Mouse (Mus musculus): ENCODE measurements around the gene Tlcd1. TPM values are rescaled to one million over a fixed set of nuclear protein-coding genes. Genes with fewer than 3 reads are reported as not detected.
"Not testable (repeated sequence)": the region's sequence is repeated elsewhere in the genome, so short reads cannot be mapped to it uniquely, and the experiment has no call there.

The Tlcd1 gene
- polyA plus RNA-seq, 1 experiment from 2014 or later = 13.6 TPM

DNA sequence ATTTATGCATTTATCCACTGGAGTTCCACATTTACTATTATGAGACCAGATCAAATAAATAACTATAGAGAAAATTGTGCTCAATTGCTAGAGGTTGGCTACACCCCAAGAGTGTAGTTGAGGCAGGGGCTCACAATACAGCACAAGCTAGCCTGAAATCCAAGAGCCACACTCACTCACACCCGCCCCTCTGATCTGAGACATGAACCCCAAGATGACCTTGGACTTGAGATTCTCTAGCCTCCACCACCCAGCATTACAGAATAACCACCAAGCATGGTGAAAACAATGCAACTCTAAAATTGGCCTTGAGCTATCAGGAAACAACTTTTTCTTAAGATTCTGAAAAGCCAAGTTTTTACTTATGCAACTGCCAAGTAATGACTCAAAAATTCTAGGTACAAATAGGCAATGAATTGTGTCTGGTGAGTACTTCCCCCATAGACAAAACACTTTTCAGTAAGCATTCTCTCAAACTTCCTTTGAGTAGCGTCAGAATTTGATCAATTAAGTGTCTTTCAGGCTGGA is 5.4 kb downstream of the Tlcd1 start:
- no peak for TF ChIP-seq CTCF (IDR thresholded peaks at IDR 0.05)
- no peak for DNase-seq (ENCODE audit: low read depth, low spot score)
- in situ Hi-C loops (cut with MboI; ENCODE audit: low pct_unique_long_range_greater_than_20kb) = no loop called here
- no peaks in the 10 kb centered on the region for H3K27me3 ChIP-seq
- no peak for ATAC-seq
- ChIA-PET POLR2A (interaction anchor here (1.4 kb wide), 1 partner anchor 10 kb away, joined by 4 read pairs; no protein-coding TSS in a partner anchor), CTCF (no interaction called here)

DNA sequence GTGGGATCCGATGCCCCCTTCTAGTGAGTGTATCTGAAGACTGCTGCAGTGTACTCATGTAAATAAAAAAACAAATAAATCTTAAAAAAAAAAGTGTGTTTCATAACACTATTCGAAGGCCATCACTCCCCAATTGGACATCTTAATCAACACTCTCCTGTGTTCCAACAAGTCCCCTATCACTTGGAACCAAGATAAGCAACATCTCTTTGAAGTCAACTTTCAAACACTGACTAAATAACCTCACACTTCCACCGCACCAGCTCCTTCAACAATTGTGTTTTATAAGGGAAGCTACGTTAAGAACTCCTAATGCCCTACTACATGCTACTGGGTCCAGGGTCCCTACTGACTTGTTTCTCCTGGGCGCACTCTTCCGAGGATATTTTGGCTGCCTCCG is 5.9 kb downstream of the Tlcd1 start:
- ATAC-seq (no peak), DNase-seq (ENCODE audit: low read depth, low spot score) (no peak)
- H3K27me3 ChIP-seq = no peaks in the 10 kb centered on the region
- POLR2A ChIA-PET = interaction anchor here (1.4 kb wide), 1 partner anchor 10 kb away, joined by 4 read pairs; no protein-coding TSS in a partner anchor
- TF ChIP-seq CTCF (IDR thresholded peaks at IDR 0.05) = no peak
- in situ Hi-C loops (cut with MboI; ENCODE audit: low pct_unique_long_range_greater_than_20kb) = no loop called here
- CTCF ChIA-PET = no interaction called here

DNA sequence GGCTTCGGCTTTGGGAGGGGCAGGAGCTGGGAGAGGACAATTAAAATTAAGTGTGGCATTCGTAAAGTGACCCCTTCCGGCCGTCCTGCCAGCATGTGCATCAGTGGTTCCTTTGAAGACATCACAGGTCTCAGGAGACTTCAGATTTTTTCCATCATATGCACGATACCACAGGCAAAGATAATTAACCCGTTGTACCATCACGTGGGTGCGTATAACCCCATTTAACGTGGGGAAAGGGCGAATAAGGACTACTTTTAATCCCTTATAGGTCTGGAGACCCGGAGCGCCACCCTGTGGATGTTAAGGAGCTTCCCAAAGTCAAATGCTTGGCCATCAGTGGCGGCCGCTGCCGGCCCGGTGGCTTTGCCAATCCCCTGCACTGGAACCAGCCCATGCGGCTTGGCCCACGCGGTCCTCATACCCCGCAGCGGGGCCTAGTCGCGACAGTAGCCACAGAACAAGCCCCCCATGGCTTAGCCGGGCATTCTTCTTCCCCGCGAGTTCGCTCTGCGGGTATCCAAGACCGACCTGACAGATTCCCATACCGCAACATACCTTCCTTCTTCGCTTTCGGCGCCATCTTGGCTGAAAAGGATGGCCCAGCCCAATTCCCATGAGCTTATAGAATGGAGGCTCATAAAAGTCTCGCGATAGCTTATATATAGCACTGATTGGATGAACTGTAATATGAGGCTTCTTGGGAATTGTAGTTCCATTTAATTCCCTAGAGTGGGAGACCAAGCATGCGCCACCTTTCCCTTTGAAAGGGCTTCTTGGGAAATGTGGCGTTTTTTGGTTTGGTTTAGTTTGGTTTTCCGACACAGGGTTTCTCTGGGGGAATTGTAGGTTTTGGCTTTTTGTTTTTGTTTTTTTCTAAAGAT is 6.7 kb downstream of the Tlcd1 start, which contains the start of gene Rpl23a:
Gene Rpl23a (minus strand): TSS at position 624 of the 884 bp plus-strand sequence.
- ChIA-PET POLR2A (interaction anchor here (0.5 to 1.4 kb wide), 2 partner anchors 11 to 194 kb away, joined by 4 to 5 read pairs; no protein-coding TSS in a partner anchor), CTCF (no interaction called here)
- H3K27me3 ChIP-seq = no peaks in the 10 kb centered on the region
- ATAC-seq = peak; percentile 76
- DNase-seq (ENCODE audit: low read depth, low spot score) = no peak
- in situ Hi-C loops (cut with MboI; ENCODE audit: low pct_unique_long_range_greater_than_20kb) = no loop called here
- TF ChIP-seq CTCF (IDR thresholded peaks at IDR 0.05) = no peak

DNA sequence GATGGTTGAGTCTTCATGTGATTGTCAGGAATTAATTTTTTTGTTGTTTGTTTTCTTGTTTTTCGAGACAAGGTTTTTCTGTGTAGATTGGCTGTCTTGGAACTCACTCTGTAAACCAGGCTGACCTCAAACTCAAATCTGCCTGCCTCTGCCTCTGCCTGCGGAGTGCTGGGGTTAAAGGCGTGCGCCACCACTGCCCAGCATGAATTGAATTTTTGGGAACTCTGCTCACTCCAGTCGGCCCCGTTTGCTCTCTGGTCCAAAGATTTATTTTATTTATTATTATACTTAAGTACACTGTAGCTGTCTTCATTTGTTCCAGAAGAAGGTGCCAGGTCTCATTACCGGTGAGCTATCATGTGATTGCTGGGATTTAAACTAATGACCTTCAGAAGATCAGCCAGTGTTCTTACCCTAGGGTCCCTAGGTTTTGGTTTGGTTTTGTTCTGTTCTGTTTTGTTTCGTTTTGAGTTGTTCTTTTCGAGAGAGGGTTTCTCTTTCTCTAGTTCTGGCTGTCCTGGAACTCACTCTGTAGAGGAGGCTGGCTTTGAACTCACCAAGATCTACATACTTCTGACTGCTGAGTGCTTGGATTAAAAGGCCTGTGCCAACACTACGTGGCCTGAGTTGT is 7.5 kb downstream of the Tlcd1 start:
- in situ Hi-C loops (cut with MboI; ENCODE audit: low pct_unique_long_range_greater_than_20kb) = no loop called here
- ChIA-PET POLR2A (interaction anchor here (0.7 kb wide), 1 partner anchor 25 kb away, joined by 3 read pairs; no protein-coding TSS in a partner anchor), CTCF (no interaction called here)
- no peak for TF ChIP-seq CTCF (IDR thresholded peaks at IDR 0.05)
- ATAC-seq (no peak), DNase-seq (ENCODE audit: low read depth, low spot score) (no peak)
- no peaks in the 10 kb centered on the region for H3K27me3 ChIP-seq

DNA sequence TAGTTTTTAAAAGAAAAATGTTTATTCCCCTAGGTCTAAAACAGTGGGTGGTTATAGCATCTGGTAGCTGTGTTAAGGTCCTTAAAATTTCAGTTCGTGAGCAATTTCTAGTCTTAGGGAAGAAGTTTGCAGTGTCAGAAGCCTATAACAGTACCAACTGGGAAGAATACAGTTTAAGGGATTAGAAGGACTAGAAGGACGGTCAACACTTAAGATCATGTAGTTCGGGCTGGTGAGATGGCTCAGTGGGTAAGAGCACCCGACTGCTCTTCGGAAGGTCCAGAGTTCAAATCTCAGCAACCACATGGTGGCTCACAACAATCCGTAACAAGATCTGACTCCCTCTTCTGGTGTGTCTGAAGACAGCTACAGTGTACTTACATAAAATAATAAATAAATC is 8.2 kb downstream of the Tlcd1 start:
- POLR2A ChIA-PET = interaction anchor here (0.7 kb wide), 1 partner anchor 25 kb away, joined by 3 read pairs; no protein-coding TSS in a partner anchor

DNA sequence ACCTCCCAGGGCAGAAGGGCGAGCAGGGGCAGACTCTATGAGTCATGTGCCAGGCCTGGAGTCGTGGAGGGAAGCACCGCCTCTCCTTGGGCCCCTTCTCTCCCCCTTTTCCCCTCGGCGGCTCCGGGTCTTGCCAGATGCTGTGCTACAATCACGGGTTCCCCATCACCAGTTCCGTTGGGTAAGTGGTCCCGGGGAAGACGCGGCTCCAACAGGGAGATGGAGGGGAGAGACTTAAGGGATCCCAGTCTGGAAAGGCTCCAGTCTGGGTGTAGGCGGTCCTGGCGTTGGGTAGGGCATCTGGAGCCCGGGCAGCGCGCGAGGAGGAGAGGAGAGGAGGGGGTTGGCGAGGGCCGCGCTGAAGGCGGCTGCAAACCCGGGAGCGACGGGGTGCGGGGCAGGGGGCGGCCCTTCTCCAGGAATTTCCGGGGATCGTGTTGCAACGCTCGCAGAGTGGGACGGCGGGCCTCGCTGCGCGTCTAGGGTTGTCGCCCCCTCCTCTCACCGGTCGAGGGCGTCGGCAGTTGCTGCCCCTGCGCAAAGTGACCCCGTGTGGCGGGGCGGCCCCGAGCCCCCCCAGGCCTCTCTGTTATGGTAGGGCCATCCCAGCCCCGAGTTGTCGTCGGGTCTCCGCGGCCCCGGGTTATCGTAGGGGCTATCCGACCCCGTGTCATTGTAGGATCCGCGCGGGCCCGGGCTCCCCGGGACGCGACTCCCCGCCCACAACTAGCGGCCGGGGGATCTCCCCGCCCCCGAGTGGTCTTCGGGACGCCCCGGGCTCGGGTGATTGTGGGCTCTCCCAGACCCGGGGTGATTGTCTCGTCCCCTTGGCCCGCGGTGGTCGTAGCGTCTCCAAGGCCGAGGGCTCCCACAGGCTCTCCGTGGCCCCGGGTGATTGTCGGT is 12.1 kb downstream of the Tlcd1 start, which contains the start of gene Rab34:
Gene Rab34 (plus strand): TSS at position 100 of the 903 bp plus-strand sequence.
- POLR2A ChIA-PET = interaction anchor here (0.6 to 0.8 kb wide), 2 partner anchors 13 to 549 kb away, joined by 3 to 6 read pairs; no protein-coding TSS in a partner anchor
- no peaks in the 10 kb centered on the region for H3K27me3 ChIP-seq
- DNase-seq (ENCODE audit: low read depth, low spot score) (no peak), ATAC-seq (peak; percentile 69)
- TF ChIP-seq CTCF (IDR thresholded peaks at IDR 0.05) = no peak
- CTCF ChIA-PET = no interaction called here
- in situ Hi-C loops (cut with MboI; ENCODE audit: low pct_unique_long_range_greater_than_20kb) = no loop called here

More for the DNA sequence above, 8.2 kb downstream of the Tlcd1 start:
- ATAC-seq; H3K27me3 ChIP-seq; DNase-seq (ENCODE audit: low read depth, low spot score); CTCF ChIA-PET; in situ Hi-C loops (cut with MboI; ENCODE audit: low pct_unique_long_range_greater_than_20kb): not testable (repeated sequence)

DNA sequence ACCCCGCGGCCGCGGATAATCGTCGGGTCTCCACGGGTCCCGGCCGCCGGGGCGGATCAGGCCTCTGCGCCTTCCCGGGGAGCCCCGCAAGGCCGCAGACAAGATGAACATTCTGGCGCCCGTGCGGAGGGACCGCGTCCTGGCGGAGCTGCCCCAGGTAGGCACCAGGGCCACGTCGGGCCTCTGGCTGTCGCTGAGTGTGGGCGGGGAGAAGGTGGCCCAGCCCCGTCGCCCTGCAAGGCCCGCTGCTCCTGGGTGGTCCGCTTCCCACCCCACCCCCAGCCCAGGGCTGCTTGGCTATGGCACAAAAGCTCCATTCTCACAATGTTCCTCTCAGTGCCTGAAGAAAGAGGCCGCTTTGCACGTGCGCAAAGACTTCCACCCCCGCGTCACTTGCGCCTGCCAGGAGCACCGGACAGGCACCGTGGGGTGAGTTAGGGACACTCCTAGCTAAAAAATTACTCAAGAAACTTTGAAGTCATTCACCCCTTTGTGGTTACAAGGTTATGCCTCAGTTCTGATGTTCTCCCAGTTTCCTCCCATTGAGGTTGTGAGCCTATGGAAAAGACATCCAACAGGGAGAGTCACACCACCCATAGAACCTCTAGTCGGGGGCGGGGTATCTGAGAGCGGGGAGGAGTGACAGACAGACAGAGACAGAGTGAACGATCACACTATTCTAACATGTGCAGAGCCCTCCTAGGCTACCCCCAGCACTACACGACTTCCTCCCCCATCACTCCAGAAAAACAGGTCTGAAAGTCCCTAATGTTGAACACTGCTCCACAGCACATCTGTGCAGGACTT is 12.9 kb downstream of the Tlcd1 start:
- in situ Hi-C loops (cut with MboI; ENCODE audit: low pct_unique_long_range_greater_than_20kb) = no loop called here
- ChIA-PET CTCF (interaction anchor here (1.1 to 1.3 kb wide), 2 partner anchors 40 to 46 kb away, joined by 3 read pairs; no protein-coding TSS in a partner anchor), POLR2A (interaction anchor here (0.6 to 0.8 kb wide), 2 partner anchors 14 to 550 kb away, joined by 3 to 6 read pairs; no protein-coding TSS in a partner anchor)
- H3K27me3 ChIP-seq = no peaks in the 10 kb centered on the region
- ATAC-seq = peak; percentile 23
- TF ChIP-seq CTCF (IDR thresholded peaks at IDR 0.05) = no peak
- no peak for DNase-seq (ENCODE audit: low read depth, low spot score)

DNA sequence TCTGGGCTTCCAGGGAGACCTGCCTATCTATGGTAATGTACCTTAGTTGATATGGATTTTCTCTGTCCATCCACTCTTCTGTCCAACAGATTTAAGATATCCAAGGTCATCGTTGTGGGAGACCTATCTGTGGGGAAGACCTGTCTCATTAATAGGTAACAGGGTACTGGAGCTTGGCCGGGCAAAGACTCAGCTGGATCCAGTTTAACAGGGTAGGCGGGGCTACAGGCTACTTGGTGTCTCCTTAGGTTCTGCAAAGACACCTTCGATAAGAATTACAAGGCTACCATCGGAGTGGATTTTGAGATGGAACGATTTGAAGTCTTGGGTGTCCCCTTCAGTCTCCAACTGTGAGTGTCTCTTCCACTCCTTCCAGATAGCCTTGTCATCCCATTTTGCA is 13.5 kb downstream of the Tlcd1 start:
- in situ Hi-C loops (cut with MboI; ENCODE audit: low pct_unique_long_range_greater_than_20kb) = no loop called here
- DNase-seq (ENCODE audit: low read depth, low spot score) = no peak
- ATAC-seq = no peak
- ChIA-PET POLR2A (interaction anchor here (1.0 kb wide), 1 partner anchor 10 kb away, joined by 3 read pairs; no protein-coding TSS in a partner anchor), CTCF (interaction anchor here (1.1 to 1.3 kb wide), 2 partner anchors 39 to 47 kb away, joined by 3 read pairs; no protein-coding TSS in a partner anchor)
- no peak for TF ChIP-seq CTCF (IDR thresholded peaks at IDR 0.05)
- no peaks in the 10 kb centered on the region for H3K27me3 ChIP-seq

DNA sequence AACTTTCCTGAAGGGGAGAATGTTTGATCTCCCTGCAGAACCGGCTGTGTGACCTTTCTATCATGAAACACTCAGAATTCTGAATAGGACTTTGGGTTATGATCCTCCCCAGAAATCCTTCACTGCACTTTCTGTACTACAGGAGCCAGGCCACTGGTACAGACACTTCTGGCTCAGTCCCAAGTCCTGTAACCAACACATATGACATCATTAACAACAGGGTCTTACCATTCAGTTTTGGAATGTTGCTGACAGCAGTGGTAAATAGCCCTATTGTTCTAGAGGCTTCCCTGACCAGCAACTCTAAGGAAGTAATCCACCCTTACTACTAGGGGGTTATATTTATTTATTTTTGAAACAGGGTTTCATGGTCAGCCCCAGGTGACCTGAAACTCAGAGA is 16.6 kb downstream of the Tlcd1 start, which contains the start of gene Proca1:
Gene Proca1 (plus strand): TSS at position 280 of the 400 bp plus-strand sequence.
- ChIA-PET CTCF (no interaction called here), POLR2A (interaction anchor here (0.7 to 1.0 kb wide), 2 partner anchors 28 to 201 kb away, joined by 3 read pairs; no protein-coding TSS in a partner anchor)
- ATAC-seq (no peak), DNase-seq (ENCODE audit: low read depth, low spot score) (no peak)
- TF ChIP-seq CTCF (IDR thresholded peaks at IDR 0.05) = no peak
- in situ Hi-C loops (cut with MboI; ENCODE audit: low pct_unique_long_range_greater_than_20kb) = no loop called here
- no peaks in the 10 kb centered on the region for H3K27me3 ChIP-seq

Data from Patski (cell line).